Mouse (Mus musculus): ENCODE measurements at regions not wholly inside any gene's neighbourhood (a gene's known extent, or its start where the extent isn't known, plus 50 kb on each side); places are given as distances from the start of the nearest gene placed in this dataset.
A peak's percentile ranks its signal among the peaks of the same experiment; 100 is the strongest.

- no peak for DNase-seq (ENCODE audit: low read depth, low spot score)
Measured at GRCm38 (mm10) chr3:70384235-70384634, 376.8 kb downstream of the Otol1 start.

GRCm38 (mm10) chr3:70385961-70386360 is 378.5 kb downstream of the Otol1 start:
- no peak for DNase-seq (ENCODE audit: low read depth, low spot score)

- DNase-seq (ENCODE audit: low read depth, low spot score) = no peak
Measured at GRCm38 (mm10) chr3:70401187-70401586, 393.8 kb downstream of the Otol1 start.

GRCm38 (mm10) chr3:70406571-70406970 is 399.2 kb downstream of the Otol1 start:
- DNase-seq (ENCODE audit: low read depth, low spot score) = peak; percentile 19

- peak; percentile 43 for DNase-seq (ENCODE audit: low read depth, low spot score)
Measured at GRCm38 (mm10) chr3:70418273-70418672, 410.9 kb downstream of the Otol1 start.

- no peak for DNase-seq (ENCODE audit: low read depth, low spot score)
Measured at GRCm38 (mm10) chr3:70422016-70422415, 414.6 kb downstream of the Otol1 start.

GRCm38 (mm10) chr3:70422669-70423068 is 415.3 kb downstream of the Otol1 start:
- DNase-seq (ENCODE audit: low read depth, low spot score) = no peak

- DNase-seq (ENCODE audit: low read depth, low spot score) = peak; percentile 15
Measured at GRCm38 (mm10) chr3:70436671-70437070, 429.3 kb downstream of the Otol1 start.

- DNase-seq (ENCODE audit: low read depth, low spot score) = no peak
Measured at GRCm38 (mm10) chr3:70457181-70457847, 449.9 kb downstream of the Otol1 start.

- DNase-seq (ENCODE audit: low read depth, low spot score) = no peak
Measured at GRCm38 (mm10) chr3:70460811-70461210, 453.4 kb downstream of the Otol1 start.

GRCm38 (mm10) chr3:70463221-70463620 is 455.8 kb downstream of the Otol1 start:
- DNase-seq (ENCODE audit: low read depth, low spot score) = no peak

GRCm38 (mm10) chr3:70482521-70482920 is 475.1 kb downstream of the Otol1 start:
- DNase-seq (ENCODE audit: low read depth, low spot score) = no peak

- DNase-seq (ENCODE audit: low read depth, low spot score) = no peak
Measured at GRCm38 (mm10) chr3:70483066-70483743, 475.8 kb downstream of the Otol1 start.

GRCm38 (mm10) chr3:70496431-70496830 is 489.0 kb downstream of the Otol1 start:
- DNase-seq (ENCODE audit: low read depth, low spot score) = no peak

GRCm38 (mm10) chr3:70500245-70500858 is 492.9 kb downstream of the Otol1 start:
- DNase-seq (ENCODE audit: low read depth, low spot score) = no peak

GRCm38 (mm10) chr3:70500991-70501961 is 493.9 kb downstream of the Otol1 start:
- no peak for DNase-seq (ENCODE audit: low read depth, low spot score)

- DNase-seq (ENCODE audit: low read depth, low spot score) = no peak
Measured at GRCm38 (mm10) chr3:70533593-70534321, 526.3 kb downstream of the Otol1 start.

- DNase-seq (ENCODE audit: low read depth, low spot score) = no peak
Measured at GRCm38 (mm10) chr3:70535084-70535483, 527.7 kb downstream of the Otol1 start.

- DNase-seq (ENCODE audit: low read depth, low spot score) = peak; percentile 6
Measured at GRCm38 (mm10) chr3:70543911-70544310, 536.5 kb downstream of the Otol1 start.

GRCm38 (mm10) chr3:70557821-70558220 is 550.4 kb downstream of the Otol1 start:
- no peak for DNase-seq (ENCODE audit: low read depth, low spot score)
